Mouse (Mus musculus) liver, adult 2 months (tissue): Measurements from ENCODE around the gene Fcho1.

Experiments
- CTCF ChIP-seq: fragments of 200-500 bp; IDR thresholded peaks from 2 replicates; pipeline ENCODE4 v1.5.1; 2011; ENCODE audit warnings: low read depth, low read length, control low read depth
- POLR2A ChIP-seq: fragments of 200-500 bp; IDR thresholded peaks from 2 replicates; pipeline ENCODE4 v1.6.1; 2011; ENCODE audit warnings: low read length, control low read depth; ENCODE audit not compliant: insufficient read depth; ENCODE audit errors: extremely low read depth

DNA sequence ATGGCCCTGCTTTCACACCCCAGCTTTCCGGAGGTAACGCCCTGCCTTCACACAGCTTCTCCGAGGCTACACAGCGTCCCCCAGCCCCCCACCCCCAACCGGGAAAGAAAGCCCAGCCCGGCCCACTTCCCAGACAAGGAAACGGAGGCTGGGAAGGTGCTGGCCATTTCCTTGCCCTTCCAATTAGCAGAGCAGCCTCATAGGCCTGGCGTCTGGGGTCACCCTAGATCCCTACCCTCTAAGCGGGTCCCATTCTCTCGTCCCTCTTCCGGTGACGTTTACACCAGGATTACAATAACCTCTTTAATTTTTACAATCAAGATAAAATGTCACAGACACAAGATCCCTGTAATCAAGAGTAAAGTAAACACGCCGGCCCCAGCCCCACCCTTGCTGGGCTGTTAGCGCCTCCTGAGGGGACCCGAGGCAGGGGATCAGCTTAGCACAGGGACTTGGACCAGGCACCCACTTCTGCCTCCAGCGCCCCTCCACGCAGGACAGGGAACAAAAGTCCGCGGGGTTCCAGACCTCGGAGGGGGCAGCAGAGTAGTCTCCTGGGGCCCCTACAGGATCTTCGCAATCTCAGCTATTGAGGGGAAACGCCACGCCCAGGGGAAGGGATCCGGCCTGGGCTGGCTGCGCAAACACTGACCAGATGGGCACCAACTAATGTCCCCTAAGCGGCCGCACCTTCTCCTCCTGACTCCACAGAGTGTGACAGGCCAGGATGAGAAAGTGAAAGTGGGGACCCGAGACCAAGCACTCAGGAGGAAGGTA lies 24.8 kb downstream of the Fcho1 start:
- TF ChIP-seq POLR2A: no peak
- TF ChIP-seq CTCF: no peak
